Mouse (Mus musculus): Measurements from ENCODE around the gene Chchd5. TPM values are rescaled to one million over a fixed set of nuclear protein-coding genes. Genes with fewer than 3 reads are reported as not detected.

The Chchd5 gene
- 27.8 and 28.7 TPM in 2 replicates for polyA plus RNA-seq (2015; fragmentation: Nextera tagmentation; extraction: Ambion mirVana)

DNA sequence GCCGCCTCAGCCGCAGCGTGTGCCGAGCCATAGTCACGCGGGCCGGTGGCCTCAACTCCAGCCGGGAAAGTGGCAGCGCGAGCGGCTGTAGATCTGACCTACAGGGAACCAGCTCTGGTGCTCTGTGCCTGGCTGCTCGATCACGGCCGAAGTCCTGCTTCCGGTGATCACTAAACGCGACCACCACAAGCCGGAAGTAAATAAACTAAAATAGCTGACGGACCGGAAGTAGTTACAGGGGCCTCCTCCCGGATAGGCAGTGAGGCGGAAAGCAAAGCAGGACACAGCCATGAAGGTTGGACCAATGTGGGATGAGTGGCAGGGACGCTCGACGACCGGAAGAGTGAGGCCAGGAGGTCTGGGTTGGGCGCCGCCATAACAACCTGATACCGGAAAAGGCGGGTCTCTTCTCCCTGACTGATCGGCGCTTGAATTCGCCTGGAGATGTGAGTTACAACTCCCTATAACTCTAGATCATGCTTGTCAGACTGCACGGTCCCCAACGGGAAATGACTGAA, at the start of gene Chchd5:
Gene Chchd5, plus strand, starts transcription at position 289 of the 518 bp plus-strand sequence.
- peak; percentile 85 for DNase-seq (ENCODE audit: low spot score)

DNA sequence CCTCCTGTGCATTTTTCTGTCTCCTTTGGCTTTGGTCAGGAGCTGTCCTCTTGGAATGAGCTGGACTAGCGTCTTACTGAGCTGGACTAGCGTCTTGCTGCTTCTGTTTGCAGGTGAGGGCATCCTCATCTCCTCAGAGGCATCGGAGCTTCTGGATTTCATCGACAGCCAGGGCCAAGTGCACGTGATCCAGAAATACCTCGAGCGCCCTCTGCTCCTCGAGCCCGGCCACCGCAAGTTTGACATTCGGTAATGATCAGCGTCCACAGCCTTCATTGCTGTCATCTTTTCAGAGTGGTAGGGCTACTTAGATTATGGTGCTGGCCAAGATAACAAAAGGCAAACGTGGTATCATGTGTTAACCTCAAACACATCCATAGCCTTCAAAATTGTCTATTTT, 48.4 kb upstream of the Chchd5 start:
- no peak for DNase-seq (ENCODE audit: low spot score)

DNA sequence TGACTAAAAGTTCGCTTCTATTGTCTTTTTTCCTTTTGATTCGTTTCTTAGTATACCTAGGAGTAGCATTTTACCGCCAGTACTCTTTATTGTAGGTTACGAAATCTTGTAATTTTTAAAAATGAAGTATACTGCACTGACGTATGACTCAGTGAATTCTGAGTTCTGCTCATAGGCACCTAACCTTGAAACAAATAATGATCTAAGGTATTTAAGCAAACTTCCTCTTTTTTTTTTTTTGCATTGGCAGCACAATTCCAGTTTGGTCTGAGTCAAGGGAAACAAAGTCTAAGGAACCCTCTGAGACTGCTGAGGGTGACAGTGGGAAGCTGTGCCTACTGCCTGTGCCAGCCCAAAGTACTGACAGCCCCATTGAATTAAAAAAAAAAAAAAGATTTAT, 46.0 kb upstream of the Chchd5 start:
- DNase-seq (ENCODE audit: low spot score), result no peak

DNA sequence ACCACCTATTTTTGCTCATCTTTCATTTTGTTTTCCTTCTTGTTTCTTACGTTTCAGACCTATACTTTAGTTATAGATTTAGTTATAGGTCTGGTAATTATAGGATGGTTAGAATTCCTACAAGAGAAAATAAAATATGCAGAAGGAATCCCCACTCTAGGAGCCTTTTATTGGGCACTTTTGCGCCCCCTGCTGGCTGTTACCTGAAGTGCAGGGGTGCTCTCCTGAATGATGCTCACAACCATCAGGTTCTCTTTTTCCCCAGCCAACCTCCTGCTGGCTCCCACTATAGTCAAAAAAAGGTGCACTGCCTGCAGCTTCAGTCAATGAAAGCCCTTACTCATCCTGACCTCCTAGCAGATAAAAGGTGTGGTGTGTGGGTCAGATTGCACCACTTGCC, 44.5 kb upstream of the Chchd5 start:
- DNase-seq (ENCODE audit: low spot score), result peak; percentile 46

DNA sequence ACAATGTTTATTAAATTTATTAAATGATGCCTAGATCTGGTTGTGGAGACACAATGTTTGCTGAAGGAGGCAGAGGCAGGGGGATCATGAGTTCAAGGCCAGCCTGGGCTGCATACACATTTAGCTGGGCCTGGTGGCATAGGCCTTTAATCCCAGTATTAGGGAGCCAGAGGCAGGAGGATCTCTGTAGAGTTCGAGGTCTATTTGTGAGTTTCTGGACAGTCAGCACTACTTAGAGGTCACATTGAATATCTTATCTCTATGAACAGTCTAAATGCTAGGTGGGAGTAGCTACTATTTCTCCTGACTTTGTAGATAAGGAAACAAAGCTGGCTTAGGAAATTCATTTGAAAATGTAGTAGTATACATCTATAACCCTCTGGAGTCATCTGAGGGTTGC, 42.0 kb upstream of the Chchd5 start:
- no peak for DNase-seq (ENCODE audit: low spot score)

DNA sequence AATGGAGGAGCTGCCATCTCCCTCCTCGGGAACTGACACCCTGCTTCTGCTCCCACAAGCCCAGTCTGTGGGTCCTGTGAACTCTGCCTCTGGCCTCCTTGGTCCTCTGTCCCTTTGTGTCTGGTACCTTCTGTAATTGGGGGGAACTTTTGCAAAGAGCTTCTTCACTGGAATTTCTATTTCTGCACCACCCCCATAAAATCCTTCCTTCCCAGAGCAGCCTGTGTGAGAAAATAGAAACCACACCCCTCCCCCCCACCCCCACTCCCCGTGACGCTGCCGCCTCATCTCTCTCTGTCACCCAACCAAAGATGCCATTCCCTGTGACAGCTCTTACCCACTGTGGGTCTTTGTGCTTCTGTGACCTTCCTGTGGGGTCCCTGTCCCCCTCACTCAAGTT, 39.1 kb upstream of the Chchd5 start:
- no peak for DNase-seq (ENCODE audit: low spot score)

DNA sequence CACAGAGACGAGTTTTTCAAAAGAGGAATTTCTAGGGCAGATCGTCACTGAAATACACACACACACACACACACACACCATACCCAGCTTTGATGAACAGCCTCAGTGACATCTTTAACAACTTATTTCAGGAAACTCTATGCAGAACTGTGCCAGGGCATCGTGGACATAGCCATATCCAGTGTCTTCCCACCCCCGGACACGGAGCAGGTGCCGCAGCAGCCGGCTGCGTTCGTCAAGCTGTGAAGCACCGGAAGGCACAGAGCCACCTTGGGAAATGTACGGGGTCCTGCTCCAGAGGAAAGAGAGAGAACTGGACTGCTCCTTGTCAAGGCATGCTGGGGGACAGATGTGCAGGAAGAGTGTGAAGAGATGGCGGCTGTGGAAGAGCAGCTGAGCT, 36.7 kb upstream of the Chchd5 start:
- DNase-seq (ENCODE audit: low spot score), result no peak

DNA sequence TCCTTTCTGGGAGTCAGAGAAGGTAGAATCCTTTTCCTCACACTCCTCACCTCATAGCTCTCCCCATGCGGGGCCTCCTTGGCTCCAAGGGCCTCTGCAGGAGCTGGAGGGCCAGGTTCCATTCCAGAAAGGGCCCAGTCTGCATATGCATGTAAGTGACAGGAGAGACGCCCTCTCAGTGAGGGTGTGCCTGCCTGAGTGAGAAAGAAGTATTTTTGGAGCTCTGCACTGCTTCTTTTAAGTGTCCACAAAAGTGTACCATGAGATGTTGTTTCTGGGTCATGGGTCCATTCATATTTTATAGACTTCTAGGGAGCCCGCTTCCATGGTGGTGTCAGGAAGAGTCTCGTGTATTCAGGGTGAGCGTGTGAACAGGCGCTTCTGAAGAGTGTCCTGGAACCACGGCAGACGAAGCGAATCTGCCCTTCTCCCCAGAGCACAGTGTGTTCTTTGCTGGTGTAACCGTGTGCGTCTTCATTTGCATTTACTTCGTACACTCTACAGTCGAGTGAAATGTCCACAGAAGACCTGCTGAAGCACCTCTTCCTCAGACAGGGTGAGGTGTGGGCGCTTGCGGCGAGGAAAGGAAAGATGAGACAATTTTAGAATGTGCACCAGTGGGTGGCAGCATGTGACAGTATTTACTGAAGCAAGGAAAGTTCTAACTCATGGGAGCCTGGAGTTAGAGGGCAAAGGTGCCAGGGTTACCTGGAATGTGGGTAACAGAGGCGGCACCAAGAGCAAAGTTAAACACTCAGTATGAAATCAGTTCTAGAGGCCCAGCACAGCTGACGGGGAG, 35.4 kb upstream of the Chchd5 start:
- no peak for DNase-seq (ENCODE audit: low spot score)

DNA sequence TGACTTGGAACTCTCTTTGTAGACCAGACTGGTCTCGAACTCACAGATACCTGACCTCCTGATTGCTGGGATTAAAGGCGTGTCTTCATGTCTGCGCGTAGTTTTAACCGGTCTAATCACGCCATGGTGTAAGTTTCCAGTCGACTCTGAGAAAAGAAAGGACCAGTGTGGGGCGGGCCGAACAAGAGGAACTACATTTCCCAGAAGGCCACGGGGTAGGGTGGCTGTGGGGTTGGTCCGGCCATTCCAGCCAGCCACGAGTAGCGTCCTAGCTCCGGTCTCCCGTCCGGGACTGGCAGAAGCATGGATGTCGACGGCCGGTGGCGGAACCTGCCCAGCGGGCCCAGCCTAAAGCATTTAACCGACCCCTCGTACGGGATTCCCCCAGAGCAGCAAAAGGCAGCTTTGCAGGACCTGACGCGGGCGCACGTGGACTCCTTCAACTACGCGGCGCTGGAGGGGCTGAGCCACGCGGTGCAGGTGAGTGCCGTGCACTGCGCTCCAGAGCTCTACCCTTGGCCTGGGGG, 28.7 kb upstream of the Chchd5 start, which contains the start of gene Polr1b:
Gene Polr1b, plus strand, starts transcription at position 212 of the 527 bp plus-strand sequence.
- peak; percentile 84 for DNase-seq (ENCODE audit: low spot score)

DNA sequence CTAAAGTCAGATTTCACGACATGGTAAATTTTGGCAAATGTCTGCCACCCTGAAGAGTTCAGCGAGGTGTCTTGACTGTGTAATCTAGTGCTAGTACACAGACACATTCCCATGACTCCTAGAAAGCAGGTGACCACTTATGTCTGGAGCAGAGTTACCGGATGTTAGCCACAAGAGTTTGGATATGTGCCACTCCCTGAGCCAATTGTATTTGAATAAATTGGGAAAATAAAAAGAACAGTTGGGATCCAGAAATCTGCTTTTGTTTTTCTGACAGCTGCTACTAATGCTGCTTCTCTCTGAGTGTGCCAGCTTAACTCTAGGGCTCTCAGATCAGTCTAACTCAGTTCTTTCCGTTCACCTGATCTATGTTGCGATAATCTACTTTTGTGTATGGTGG, 16.6 kb upstream of the Chchd5 start:
- no peak for DNase-seq (ENCODE audit: low spot score)

DNA sequence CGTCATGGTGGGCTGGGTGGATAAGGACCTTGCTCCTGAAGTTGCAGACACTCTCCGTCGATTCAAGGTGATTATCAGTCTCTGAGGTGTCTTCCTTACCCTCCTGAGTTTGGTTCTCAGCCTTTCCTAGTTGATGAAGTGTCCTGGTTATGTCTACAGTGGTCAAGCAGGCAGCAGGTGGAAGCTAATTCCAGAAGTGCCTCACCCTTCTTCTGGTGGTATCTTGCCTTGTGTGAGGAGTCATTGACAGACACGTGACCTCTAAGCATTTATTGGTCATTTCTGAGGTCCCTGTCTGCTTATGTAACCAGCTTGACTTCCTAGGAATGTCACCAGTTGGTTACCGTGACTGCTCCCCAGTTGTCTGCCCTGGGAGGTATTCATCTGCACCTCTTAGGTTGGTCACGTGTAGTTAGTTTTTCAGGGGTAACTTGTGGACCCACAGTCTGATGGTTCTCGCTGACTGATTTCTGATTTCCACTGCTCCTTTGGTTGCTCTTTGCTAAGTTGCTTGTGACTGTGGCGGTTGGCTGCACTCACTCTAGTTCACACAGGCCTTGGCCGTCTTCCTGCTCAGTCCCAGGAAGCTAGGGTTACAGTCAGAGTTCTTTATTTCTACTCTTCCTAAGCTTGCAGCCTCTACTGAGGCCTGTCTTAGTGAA, 13.7 kb upstream of the Chchd5 start:
- DNase-seq (ENCODE audit: low spot score), result no peak

DNA sequence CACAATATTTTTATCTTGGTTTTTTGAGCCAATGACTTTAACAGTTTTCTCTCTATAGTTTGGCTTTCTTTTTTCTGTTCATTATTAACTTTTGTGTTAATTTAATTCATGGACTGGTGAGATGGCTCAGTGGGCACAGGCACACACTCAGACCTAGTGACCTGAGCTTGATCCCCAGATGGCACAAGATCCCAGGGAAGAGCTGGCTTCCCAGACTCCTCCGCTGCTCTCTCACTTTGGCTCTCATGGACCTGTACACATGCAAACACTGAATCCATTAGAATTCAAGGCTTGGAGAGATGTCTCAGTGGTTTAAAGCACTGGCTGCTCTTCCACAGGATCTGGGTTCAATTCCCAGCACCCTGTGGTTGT, 13.1 kb upstream of the Chchd5 start:
- DNase-seq (ENCODE audit: low spot score), result no peak

DNA sequence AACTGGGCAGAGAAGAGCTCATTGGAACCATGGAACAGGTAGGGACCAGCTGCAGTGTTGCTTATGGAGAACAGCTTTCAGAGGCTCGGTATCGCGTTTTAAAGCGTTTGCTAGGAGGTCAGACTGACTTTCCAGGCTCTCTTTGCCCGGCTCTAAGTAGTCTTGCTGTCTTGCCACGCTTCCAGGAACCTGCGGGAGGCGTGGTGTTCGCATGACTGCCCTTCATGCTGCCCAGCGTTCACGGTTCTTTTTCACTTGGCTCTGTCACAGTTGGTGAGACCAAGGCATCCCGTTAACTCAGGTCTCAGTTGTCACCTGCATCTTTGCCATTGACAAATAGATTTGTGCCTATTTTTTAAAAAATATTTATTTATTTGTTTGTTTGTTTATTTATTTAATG, 11.4 kb upstream of the Chchd5 start:
- no peak for DNase-seq (ENCODE audit: low spot score)

DNA sequence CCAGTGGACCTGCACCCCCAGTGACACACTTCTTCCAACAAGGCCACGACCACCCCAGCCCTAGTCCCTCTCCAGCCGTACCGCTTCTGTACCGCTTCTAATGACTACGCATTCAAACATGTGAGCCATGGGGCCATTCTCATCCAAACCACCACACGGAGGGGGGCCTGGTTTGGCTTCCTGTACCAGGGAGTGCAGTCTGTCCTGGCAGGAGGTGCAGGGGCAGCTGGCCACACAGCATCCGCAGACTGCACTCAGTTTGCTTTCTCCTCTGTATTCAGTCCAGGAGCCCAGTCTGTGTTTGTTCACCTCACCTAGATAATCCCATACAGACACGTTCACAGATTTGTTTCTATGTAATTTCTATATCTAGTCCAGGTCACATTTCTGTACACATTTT, 7.5 kb upstream of the Chchd5 start:
- no peak for DNase-seq (ENCODE audit: low spot score)

DNA sequence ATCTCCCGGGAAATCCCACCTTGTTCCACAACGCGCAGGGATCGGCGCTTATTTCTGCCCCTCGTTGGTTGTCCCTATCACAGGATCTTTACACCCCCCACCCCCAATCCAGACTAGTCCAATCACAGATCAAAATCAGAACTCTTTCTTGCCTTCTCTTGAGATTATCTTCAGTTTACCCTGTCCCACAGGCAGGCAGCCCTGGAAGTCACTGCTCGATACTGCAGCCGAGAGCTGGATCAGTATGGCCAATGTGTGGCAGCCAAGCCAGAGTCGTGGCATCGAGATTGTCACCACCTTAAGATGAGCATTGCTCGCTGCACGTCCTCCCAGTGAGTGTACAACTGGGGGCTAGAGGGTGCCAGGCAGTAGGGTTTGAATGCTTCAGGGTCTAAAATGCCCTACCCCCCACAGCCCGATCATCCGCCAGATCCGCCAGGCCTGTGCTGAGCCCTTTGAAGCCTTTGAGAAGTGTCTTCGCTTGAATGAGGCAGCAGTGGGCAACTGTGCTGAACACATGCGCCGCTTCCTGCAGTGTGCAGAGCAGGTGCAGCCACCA, 566 bp downstream of the Chchd5 start:
- peak; percentile 88 for DNase-seq (ENCODE audit: low spot score)

DNA sequence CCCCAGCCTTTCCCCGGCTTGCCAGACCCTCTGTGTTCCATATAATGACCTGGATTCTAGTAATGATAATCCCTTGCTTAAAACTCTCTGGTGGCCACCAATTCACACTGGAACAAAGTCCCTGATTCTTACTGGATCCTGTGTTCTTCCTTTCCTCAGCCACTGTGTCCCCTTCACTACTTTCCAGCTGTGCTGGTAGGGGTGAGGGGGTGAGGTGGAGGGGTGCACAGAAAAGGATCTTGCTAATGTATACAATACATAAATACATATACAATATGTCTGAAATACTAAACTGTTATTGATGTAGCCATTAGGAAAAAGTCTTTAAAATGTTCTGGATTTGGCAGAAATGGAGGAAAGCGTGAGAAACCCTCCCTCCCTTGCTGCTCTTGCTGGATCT, 1.3 kb downstream of the Chchd5 start:
- DNase-seq (ENCODE audit: low spot score), result peak; percentile 19

DNA sequence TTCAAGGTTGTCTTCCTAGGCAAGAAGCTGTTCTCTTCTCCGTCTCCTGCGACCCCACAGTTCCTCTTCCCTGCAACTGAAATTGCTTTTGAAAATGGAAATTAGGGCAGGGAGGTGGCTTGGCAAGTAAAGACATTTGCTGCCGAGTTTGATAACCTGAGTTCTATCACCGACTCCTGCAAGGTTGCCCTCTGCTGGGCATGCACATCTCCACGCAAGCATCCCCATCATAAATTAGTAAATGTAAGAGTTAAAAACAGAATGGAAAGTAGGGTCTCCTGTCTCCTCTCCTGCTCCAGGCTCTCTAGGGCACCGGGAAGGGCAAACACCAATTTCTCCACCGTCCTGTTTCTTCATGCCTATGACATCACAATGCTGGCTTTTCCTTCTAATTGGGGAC, 2.7 kb downstream of the Chchd5 start:
- DNase-seq (ENCODE audit: low spot score), result peak; percentile 24

DNA sequence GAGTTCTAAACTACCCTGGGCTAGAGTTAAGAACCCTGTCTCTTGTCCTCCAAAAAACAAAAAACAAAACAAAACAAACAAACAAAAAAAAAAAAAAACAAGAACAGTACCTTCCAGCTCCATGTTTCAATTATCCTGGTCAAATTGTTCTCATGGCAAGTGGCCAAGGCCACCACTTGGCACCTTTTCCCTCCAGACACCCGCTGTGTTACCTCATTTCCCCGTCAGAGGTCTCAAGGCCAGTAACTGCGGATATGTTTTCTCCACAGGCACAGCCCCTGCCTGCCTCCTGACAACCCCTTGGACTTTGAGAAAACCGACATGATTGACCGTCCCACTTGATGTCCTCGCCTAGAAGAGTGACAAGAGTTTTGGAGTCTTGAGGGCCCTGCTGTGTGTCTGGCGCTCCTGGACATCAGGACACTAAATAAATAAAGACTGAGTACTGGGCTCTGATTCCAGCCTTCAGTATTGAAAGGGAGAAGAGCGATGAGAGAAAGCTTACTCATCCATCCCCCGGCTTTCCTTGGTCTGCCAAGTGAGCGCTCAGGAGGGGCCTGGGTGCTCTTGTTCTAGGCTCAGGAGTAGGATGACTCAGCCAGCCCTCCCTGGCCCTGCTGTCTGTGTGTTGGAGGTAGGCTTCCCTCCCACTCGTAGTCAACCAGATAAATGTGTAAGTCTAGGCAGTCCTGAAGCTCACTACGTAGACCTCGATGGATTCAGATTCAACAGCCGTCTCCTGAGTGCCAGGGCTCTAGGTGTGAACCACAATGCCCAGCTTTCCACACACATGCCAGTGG, 3.7 kb downstream of the Chchd5 start:
- no peak for DNase-seq (ENCODE audit: low spot score)

DNA sequence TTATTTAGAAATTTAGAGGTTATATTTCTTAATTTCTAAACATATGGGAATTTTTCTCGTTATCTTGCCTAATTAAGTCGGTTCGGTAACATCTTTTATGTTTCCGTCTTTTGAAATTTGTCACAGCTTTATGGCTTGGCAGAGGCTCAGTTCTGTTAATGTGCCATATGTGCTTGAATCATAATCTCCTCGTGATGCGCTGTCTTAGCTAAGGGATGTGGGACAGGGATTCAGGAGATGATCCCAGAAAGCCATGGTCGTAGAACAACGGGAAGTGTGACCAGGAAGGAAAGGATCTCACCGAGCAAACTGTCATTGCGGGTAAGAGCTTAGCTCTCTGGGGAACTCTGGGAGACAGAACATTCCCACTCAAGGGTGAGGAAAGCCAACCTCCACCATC, 10.4 kb downstream of the Chchd5 start:
- DNase-seq (ENCODE audit: low spot score), result no peak

DNA sequence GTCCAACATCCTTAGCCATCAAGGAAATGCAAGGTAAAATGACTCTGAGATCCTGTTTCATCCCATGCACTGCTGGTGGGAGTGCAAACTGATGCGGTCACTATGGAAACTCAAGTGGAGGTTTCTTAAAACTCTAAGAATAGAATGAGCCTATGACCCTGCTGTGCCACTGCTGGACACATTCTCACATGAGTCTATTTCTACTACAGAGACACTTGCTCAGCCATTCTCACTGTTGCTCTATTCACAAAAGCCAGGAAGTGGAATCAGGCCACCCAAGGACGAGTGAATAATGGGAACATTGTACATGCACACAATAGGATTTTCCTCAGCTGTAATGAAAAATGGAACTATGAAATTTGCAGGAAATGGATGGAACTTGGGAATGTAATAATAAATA, 19.3 kb downstream of the Chchd5 start:
- DNase-seq (ENCODE audit: low spot score), result no peak

DNA sequence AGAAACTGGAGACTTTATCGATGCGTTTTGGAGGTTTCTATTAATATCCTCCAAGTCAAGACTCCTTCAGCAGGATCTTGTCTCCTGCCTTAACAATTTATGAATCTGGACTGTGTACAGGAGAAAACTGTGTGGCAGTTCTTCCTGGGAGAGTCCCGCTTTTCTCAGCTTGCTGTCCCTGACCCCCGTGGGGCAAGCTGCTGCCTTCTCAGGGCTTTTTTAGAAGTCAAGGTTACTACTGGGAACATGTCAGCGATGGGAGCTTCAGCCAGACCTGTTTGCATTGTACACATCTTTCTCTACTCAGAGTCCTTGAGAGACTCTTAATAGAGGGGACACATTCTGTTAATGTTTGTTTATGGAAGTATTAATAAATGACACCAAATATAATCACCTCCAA, 20.9 kb downstream of the Chchd5 start:
- no peak for DNase-seq (ENCODE audit: low spot score)
